Mouse (Mus musculus): ENCODE measurements at regions not wholly inside any gene's neighbourhood (a gene's known extent, or its start where the extent isn't known, plus 50 kb on each side); places are given as distances from the start of the nearest gene placed in this dataset.

DNA sequence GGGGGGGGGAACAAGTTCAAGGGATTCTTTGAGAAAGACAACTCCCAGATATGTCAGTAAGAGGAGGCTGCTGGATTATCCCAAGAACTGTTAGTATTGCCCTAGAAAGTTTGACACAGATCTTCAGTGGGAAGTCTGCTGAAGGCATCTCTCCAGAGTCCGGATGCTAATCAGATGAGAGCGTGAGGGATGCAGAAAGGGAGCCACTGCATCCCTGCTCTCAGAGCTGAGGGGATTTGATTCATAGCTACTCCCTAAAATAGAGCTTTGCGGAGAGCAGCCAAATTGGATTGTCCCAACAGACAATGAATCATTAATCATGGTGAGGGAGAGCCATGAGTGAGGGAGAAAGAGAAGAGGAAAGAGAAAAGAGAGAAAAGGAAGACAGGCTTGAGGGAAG is 408.2 kb downstream of the Pdcd6ip start:
- H3K4me1 ChIP-seq (ENCODE audit: control insufficient read depth, insufficient read depth, low read length) = peaks cover 4% of the 10 kb centered on the region; the same call in 1 of the 2 replicates
- H3K9me3 ChIP-seq (ENCODE audit: control insufficient read depth, low read length) = no peaks in the 10 kb centered on the region
- peak; percentile 29 for DNase-seq
- ATAC-seq (ENCODE audit: low FRiP score, low TSS enrichment) = no peak
- H3K9ac ChIP-seq (replicated peaks; ENCODE audit: low read length) = no peak overlapping the region
- H3K4me3 ChIP-seq (replicated peaks; ENCODE audit: low read depth, low read length) = no peak overlapping the region
- H3K36me3 ChIP-seq (ENCODE audit: control insufficient read depth, insufficient read depth, low read length) = no peaks in the 10 kb centered on the region
- no peak overlapping the region for H3K27ac ChIP-seq (replicated peaks; ENCODE audit: low read depth, low read length)
- no peak overlapping the region for H3K4me2 ChIP-seq (ENCODE audit: low read length)
- no peaks in the 10 kb centered on the region for H3K27me3 ChIP-seq (ENCODE audit: control insufficient read depth, insufficient read depth, low read length)
- 11% methylated on average over 3 of the region's 3 CpGs for WGBS

DNA sequence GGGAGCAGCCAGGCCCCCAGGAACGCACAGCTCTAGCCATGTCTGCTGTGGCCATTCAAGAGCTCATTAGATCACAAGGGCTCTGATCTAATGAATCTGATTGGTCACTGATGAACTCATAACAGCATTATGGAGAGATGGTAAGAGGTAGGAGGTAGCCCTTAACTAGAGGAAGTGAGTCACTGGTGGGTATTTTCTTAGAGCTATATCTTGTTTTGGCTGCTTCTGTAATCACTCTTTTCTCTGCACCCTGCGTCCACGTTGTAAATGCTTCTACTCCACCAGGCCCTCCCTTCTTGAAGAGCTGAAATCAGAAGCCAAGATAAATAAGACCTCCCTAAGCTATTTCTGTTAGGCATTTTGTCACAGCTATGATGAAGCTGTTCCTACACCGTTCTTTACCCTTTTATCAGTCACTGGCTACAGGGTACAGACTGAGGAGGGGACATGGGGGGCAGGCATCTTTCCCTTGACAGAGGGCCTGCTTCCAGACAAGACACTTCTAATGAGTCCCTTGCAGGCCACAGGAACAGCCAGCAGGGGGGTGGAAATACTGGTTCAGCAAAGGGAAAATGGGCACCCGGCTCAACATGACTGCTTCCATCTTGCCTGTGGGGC is 412.1 kb downstream of the Pdcd6ip start:
- WGBS = 80% methylated on average over 5 of the region's 5 CpGs
- Histone ChIP-seq H3K9ac (replicated peaks; ENCODE audit: low read length) (no peak overlapping the region), H3K27me3 (ENCODE audit: control insufficient read depth, insufficient read depth, low read length) (no peaks in the 10 kb centered on the region), H3K4me1 (ENCODE audit: control insufficient read depth, insufficient read depth, low read length) (peaks cover 4% of the 10 kb centered on the region; the same call in 1 of the 2 replicates), H3K4me2 (ENCODE audit: low read length) (no peak overlapping the region), H3K4me3 (replicated peaks; ENCODE audit: low read depth, low read length) (no peak overlapping the region), H3K36me3 (ENCODE audit: control insufficient read depth, insufficient read depth, low read length) (no peaks in the 10 kb centered on the region), H3K9me3 (ENCODE audit: control insufficient read depth, low read length) (no peaks in the 10 kb centered on the region), H3K27ac (replicated peaks; ENCODE audit: low read depth, low read length) (no peak overlapping the region)
- DNase-seq = no peak
- no peak for ATAC-seq (ENCODE audit: low FRiP score, low TSS enrichment)

DNA sequence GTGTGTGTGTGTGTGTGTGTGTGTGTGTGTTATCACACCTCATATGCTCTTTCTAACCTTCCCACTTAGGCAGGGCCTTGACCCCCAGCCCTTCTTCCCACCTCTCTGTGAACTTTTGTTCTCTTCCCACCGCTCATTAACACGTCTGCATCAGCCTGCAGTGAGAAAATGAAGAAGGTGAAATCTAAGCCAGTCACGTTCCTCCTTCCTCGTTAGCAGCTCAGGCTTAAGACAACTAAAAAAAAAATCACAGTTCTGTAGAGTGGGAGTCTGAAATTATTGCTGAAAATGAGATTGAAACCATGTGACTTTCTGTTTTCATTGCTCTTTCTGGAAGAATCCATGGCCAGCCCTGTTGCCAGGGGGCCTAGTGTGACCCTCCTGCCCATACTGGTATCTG is 420.7 kb downstream of the Pdcd6ip start:
- Histone ChIP-seq H3K9me3 (ENCODE audit: control insufficient read depth, low read length) (no peaks in the 10 kb centered on the region), H3K36me3 (ENCODE audit: control insufficient read depth, insufficient read depth, low read length) (no peaks in the 10 kb centered on the region), H3K9ac (replicated peaks; ENCODE audit: low read length) (no peak overlapping the region), H3K4me1 (ENCODE audit: control insufficient read depth, insufficient read depth, low read length) (no peaks in the 10 kb centered on the region), H3K27ac (replicated peaks; ENCODE audit: low read depth, low read length) (no peak overlapping the region), H3K4me3 (replicated peaks; ENCODE audit: low read depth, low read length) (no peak overlapping the region), H3K4me2 (ENCODE audit: low read length) (no peak overlapping the region), H3K27me3 (ENCODE audit: control insufficient read depth, insufficient read depth, low read length) (no peaks in the 10 kb centered on the region)
- WGBS = 82% methylated on average over 4 of the region's 4 CpGs
- ATAC-seq (ENCODE audit: low FRiP score, low TSS enrichment) (no peak), DNase-seq (no peak)

DNA sequence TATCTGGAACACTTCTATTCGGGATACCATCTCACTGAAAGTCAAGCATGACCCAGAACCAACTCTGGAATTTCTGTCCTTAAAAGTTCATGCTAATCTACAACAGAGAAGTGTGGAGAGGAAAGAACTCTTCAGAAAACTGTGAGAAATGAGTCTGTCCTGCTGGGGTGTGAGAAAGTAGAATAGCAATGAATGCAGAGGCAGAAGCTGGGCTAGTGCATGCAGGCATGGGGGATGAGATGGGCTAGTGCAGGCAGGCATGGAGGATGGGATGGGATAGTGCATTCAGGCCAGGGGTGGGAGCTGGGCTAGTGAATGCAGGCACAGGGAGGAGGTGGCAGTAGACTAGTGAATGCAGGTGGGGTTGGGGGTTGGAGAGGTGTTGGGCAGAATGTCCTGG is 424.8 kb downstream of the Pdcd6ip start:
- Histone ChIP-seq H3K9me3 (ENCODE audit: control insufficient read depth, low read length) (no peaks in the 10 kb centered on the region), H3K36me3 (ENCODE audit: control insufficient read depth, insufficient read depth, low read length) (no peaks in the 10 kb centered on the region), H3K27ac (replicated peaks; ENCODE audit: low read depth, low read length) (no peak overlapping the region), H3K4me1 (ENCODE audit: control insufficient read depth, insufficient read depth, low read length) (no peaks in the 10 kb centered on the region), H3K4me3 (replicated peaks; ENCODE audit: low read depth, low read length) (no peak overlapping the region), H3K9ac (replicated peaks; ENCODE audit: low read length) (no peak overlapping the region), H3K4me2 (ENCODE audit: low read length) (no peak overlapping the region), H3K27me3 (ENCODE audit: control insufficient read depth, insufficient read depth, low read length) (no peaks in the 10 kb centered on the region)
- DNase-seq (no peak), ATAC-seq (ENCODE audit: low FRiP score, low TSS enrichment) (no peak)
- 73% methylated on average over 1 of the region's 1 CpGs for WGBS

DNA sequence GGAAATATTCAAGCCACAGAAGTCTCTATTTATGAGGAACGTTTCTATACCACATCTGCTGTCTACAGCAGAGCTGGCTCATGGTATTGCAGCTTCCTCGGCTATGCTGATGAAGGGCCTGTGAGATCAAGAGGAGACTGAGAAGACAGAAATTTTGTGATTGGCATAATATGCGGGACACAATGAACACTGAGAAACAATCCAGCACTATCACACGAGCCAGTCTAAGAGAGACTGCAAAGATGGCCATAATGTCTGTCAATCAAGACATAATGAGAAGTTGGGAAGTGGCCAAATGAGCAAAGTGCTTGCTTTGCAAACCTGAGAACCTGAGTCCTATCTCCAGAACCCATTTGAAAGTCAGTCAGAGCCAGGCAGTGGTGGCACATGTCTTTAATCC is 437.5 kb downstream of the Pdcd6ip start:
- no peak overlapping the region for H3K27ac ChIP-seq (replicated peaks; ENCODE audit: low read depth, low read length)
- H3K36me3 ChIP-seq (ENCODE audit: control insufficient read depth, insufficient read depth, low read length) = no peaks in the 10 kb centered on the region
- no peak overlapping the region for H3K4me3 ChIP-seq (replicated peaks; ENCODE audit: low read depth, low read length)
- no peaks in the 10 kb centered on the region for H3K4me1 ChIP-seq (ENCODE audit: control insufficient read depth, insufficient read depth, low read length)
- peak; percentile 15 for DNase-seq
- H3K9ac ChIP-seq (replicated peaks; ENCODE audit: low read length) = no peak overlapping the region
- H3K27me3 ChIP-seq (ENCODE audit: control insufficient read depth, insufficient read depth, low read length) = no peaks in the 10 kb centered on the region
- no peaks in the 10 kb centered on the region for H3K9me3 ChIP-seq (ENCODE audit: control insufficient read depth, low read length)
- no peak overlapping the region for H3K4me2 ChIP-seq (ENCODE audit: low read length)
- WGBS = 50% methylated on average over 4 of the region's 4 CpGs
- ATAC-seq (ENCODE audit: low FRiP score, low TSS enrichment) = no peak

DNA sequence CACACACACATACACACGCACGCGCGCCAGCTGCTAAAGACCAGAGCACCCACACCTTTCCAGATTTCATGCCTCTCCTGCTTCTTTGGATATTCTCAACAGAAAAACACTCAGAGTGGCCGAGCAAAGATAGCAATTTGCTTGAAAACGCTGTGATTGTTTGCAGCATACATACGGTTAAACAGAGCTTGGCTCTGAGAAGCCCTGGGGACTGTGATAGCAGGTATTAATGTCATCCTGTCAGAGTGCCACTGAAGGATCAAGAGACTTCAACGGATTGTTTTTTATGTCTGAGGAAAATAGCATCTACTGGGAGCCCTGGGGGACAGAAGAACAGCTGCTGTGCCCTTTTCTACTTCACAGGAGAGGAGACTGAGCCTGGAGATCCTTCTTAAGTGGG is 440.4 kb downstream of the Pdcd6ip start:
- Histone ChIP-seq H3K9me3 (ENCODE audit: control insufficient read depth, low read length) (no peaks in the 10 kb centered on the region), H3K27ac (replicated peaks; ENCODE audit: low read depth, low read length) (peak overlapping the region; percentile 49; the same call in 1 of the 2 replicates), H3K9ac (replicated peaks; ENCODE audit: low read length) (no peak overlapping the region), H3K36me3 (ENCODE audit: control insufficient read depth, insufficient read depth, low read length) (no peaks in the 10 kb centered on the region), H3K4me3 (replicated peaks; ENCODE audit: low read depth, low read length) (no peak overlapping the region), H3K4me2 (ENCODE audit: low read length) (no peak overlapping the region), H3K4me1 (ENCODE audit: control insufficient read depth, insufficient read depth, low read length) (no peaks in the 10 kb centered on the region), H3K27me3 (ENCODE audit: control insufficient read depth, insufficient read depth, low read length) (no peaks in the 10 kb centered on the region)
- WGBS = 68% methylated on average over 8 of the region's 8 CpGs
- ATAC-seq (ENCODE audit: low FRiP score, low TSS enrichment) (no peak), DNase-seq (peak; percentile 62)

DNA sequence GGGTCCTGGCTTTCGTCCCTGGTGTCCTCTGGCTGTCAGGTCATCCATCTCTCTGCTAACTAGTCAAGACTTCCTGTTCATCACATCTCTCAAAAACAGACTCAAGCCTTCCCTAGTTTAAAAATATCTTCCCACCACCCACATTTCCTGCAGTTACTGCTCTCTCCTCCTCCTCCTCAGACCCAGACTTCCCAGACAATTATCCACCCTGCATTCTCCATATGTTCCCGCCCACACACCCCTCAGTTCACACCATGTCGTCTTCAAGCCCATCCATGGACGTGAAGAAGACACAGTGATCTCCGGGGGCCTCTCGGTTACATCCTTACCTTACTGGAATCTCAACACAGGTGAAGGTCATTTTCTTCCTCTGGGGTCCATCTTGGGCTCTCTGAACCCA is 444.4 kb downstream of the Pdcd6ip start:
- no peaks in the 10 kb centered on the region for H3K27me3 ChIP-seq (ENCODE audit: control insufficient read depth, insufficient read depth, low read length)
- no peak overlapping the region for H3K27ac ChIP-seq (replicated peaks; ENCODE audit: low read depth, low read length)
- H3K9ac ChIP-seq (replicated peaks; ENCODE audit: low read length) = no peak overlapping the region
- ATAC-seq (ENCODE audit: low FRiP score, low TSS enrichment) (no peak), DNase-seq (no peak)
- H3K36me3 ChIP-seq (ENCODE audit: control insufficient read depth, insufficient read depth, low read length) = no peaks in the 10 kb centered on the region
- no peaks in the 10 kb centered on the region for H3K9me3 ChIP-seq (ENCODE audit: control insufficient read depth, low read length)
- H3K4me2 ChIP-seq (ENCODE audit: low read length) = no peak overlapping the region
- no peak overlapping the region for H3K4me3 ChIP-seq (replicated peaks; ENCODE audit: low read depth, low read length)
- no peaks in the 10 kb centered on the region for H3K4me1 ChIP-seq (ENCODE audit: control insufficient read depth, insufficient read depth, low read length)
- 90% methylated on average over 6 of the region's 6 CpGs for WGBS

DNA sequence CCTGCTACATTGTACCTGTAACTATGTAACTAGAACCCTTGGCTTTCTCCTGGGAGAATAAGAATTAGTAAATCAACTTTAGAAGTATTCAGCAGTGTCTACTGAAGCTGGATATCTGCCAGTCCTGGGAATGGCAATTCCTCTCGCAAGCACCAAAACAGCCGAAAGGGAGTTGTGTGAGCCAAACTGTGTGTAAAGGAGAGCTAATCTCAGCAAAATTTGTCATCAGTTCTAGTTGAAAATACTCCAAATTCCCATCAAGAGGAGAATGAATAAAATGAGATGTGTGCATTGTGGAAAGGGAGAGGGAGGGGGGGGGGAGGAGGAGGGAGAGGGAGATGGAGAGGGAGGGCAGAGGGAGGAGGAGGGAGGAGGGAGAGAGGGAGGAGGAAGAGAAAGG is 447.8 kb downstream of the Pdcd6ip start:
- DNase-seq (no peak), ATAC-seq (ENCODE audit: low FRiP score, low TSS enrichment) (no peak)
- H3K27me3 ChIP-seq (ENCODE audit: control insufficient read depth, insufficient read depth, low read length) = no peaks in the 10 kb centered on the region

DNA sequence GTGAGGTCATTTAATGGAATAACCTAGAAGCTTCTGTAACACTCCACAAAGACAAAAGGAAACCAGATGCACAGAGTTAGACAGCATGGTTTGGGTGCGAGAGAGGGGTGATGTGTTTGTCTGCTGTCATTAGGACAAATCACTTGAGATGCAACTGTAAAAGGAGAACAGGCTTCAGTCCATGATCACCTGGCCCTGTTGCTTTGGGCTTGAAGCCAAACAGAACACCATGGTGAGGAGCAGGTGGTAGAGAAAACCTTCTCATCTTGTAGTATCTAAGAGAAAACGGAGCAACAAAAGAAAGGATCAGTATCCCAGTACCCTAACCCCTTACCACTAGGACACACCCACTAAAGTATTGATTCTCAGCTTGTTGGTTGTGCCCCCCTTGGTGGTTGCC is 449.5 kb downstream of the Pdcd6ip start:
- Histone ChIP-seq H3K27me3 (ENCODE audit: control insufficient read depth, insufficient read depth, low read length) (no peaks in the 10 kb centered on the region), H3K9ac (replicated peaks; ENCODE audit: low read length) (no peak overlapping the region), H3K4me3 (replicated peaks; ENCODE audit: low read depth, low read length) (no peak overlapping the region), H3K4me1 (ENCODE audit: control insufficient read depth, insufficient read depth, low read length) (no peaks in the 10 kb centered on the region), H3K4me2 (ENCODE audit: low read length) (no peak overlapping the region), H3K36me3 (ENCODE audit: control insufficient read depth, insufficient read depth, low read length) (no peaks in the 10 kb centered on the region), H3K27ac (replicated peaks; ENCODE audit: low read depth, low read length) (no peak overlapping the region), H3K9me3 (ENCODE audit: control insufficient read depth, low read length) (no peaks in the 10 kb centered on the region)
- DNase-seq (no peak), ATAC-seq (ENCODE audit: low FRiP score, low TSS enrichment) (no peak)
- 89% methylated on average over 2 of the region's 2 CpGs for WGBS

More for the DNA sequence above, 447.8 kb downstream of the Pdcd6ip start:
- H3K9me3 ChIP-seq (ENCODE audit: control insufficient read depth, low read length) = no peaks in the 10 kb centered on the region
- no peak overlapping the region for H3K27ac ChIP-seq (replicated peaks; ENCODE audit: low read depth, low read length)
- WGBS = 89% methylated on average over 2 of the region's 2 CpGs
- H3K4me2 ChIP-seq (ENCODE audit: low read length) = no peak overlapping the region
- no peaks in the 10 kb centered on the region for H3K36me3 ChIP-seq (ENCODE audit: control insufficient read depth, insufficient read depth, low read length)
- no peak overlapping the region for H3K4me3 ChIP-seq (replicated peaks; ENCODE audit: low read depth, low read length)
- no peaks in the 10 kb centered on the region for H3K4me1 ChIP-seq (ENCODE audit: control insufficient read depth, insufficient read depth, low read length)
- H3K9ac ChIP-seq (replicated peaks; ENCODE audit: low read length) = no peak overlapping the region

All from midbrain, embryonic 14.5 days (tissue).